Mouse (Mus musculus): Measurements from ENCODE around the gene Homer2. TPM values are rescaled to one million over a fixed set of nuclear protein-coding genes. Genes with fewer than 3 reads are reported as not detected.

Homer2 gene
- polyA plus RNA-seq, 1 experiment: 1.1 TPM

DNA sequence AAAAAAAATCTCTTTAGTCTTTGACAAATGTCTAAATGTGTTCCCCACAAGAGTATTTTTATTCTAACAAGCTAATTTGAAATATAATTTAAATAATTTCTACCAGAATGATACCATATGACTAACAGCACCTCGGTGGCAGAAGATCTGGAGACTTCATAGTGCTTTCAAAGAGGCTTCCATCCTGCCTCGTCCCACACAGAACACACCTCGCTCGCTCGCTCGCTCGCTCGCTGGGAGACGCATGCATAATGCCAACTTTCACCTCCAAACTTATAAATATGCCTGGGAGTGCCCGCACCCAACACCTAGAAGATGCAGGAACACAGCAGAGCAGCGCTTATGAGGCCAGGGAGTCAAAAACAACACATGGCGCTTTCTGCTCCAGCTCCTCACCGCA lies 9.0 kb downstream of the Homer2 start:
- Histone ChIP-seq H3K4me1 (ENCODE audit: control insufficient read depth, insufficient read depth, low read length) (no peaks in the 10 kb centered on the region), H3K4me3 (ENCODE audit: insufficient read depth, low read depth, low read length) (no peak overlapping the region), H3K27ac (ENCODE audit: insufficient read depth, low read depth, low read length) (no peak overlapping the region), H3K27me3 (replicated peaks; ENCODE audit: control insufficient read depth, insufficient read depth, low read length) (no peaks in the 10 kb centered on the region), H3K36me3 (ENCODE audit: control insufficient read depth, insufficient read depth, low read length) (no peaks in the 10 kb centered on the region)
- no peak for TF ChIP-seq POLR2A (IDR thresholded peaks at IDR 0.05; ENCODE audit: low read depth, low read length)
- no peak for TF ChIP-seq CTCF (conservative IDR thresholded peaks at IDR 0.05; ENCODE audit: insufficient read depth, insufficient read length, low read depth, low read length)
- no peak for DNase-seq
- 77% methylated on average over 13 of the region's 13 CpGs for WGBS

DNA sequence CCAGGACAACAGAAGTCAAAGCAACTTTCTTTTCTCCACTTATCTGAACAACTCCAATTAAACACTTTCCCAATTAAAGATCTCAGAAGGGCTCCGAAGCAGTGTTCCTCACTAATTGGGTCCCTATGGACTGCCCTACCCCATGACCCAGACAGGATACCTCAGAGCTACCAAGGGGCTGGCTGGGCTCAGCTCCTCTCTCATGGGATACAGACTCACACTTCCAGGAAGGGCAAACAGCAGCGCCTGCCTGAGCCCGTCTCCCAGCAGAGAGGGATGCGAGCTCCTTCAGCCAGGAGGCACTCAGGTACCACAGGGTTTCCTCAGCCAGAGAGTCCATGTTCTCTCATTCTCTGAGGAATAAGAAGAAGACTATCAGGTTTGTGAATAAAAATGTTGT lies 9.4 kb downstream of the Homer2 start:
- DNase-seq: no peak
- 82% methylated on average over 4 of the region's 4 CpGs for WGBS
- H3K27ac ChIP-seq (ENCODE audit: insufficient read depth, low read depth, low read length): no peak overlapping the region
- TF ChIP-seq CTCF (conservative IDR thresholded peaks at IDR 0.05; ENCODE audit: insufficient read depth, insufficient read length, low read depth, low read length) (no peak), POLR2A (IDR thresholded peaks at IDR 0.05; ENCODE audit: low read depth, low read length) (no peak)
- H3K27me3 ChIP-seq (replicated peaks; ENCODE audit: control insufficient read depth, insufficient read depth, low read length): no peaks in the 10 kb centered on the region
- no peaks in the 10 kb centered on the region for H3K4me1 ChIP-seq (ENCODE audit: control insufficient read depth, insufficient read depth, low read length)
- H3K4me3 ChIP-seq (ENCODE audit: insufficient read depth, low read depth, low read length): no peak overlapping the region
- no peaks in the 10 kb centered on the region for H3K36me3 ChIP-seq (ENCODE audit: control insufficient read depth, insufficient read depth, low read length)

GRCm38 (mm10) chr7:81695763-81696533 lies 11.4 kb downstream of the Homer2 start:
- no peak for DNase-seq
- TF ChIP-seq POLR2A (IDR thresholded peaks at IDR 0.05; ENCODE audit: low read depth, low read length) (no peak), CTCF (conservative IDR thresholded peaks at IDR 0.05; ENCODE audit: insufficient read depth, insufficient read length, low read depth, low read length) (no peak)
- Histone ChIP-seq H3K4me3 (ENCODE audit: insufficient read depth, low read depth, low read length) (no peak overlapping the region), H3K27ac (ENCODE audit: insufficient read depth, low read depth, low read length) (no peak overlapping the region), H3K36me3 (ENCODE audit: control insufficient read depth, insufficient read depth, low read length) (no peaks in the 10 kb centered on the region), H3K4me1 (ENCODE audit: control insufficient read depth, insufficient read depth, low read length) (no peaks in the 10 kb centered on the region), H3K27me3 (replicated peaks; ENCODE audit: control insufficient read depth, insufficient read depth, low read length) (no peaks in the 10 kb centered on the region)
- 50% methylated on average over 16 of the region's 16 CpGs for WGBS

- 87% methylated on average over 5 of the region's 5 CpGs for WGBS
- no peak for DNase-seq
- Histone ChIP-seq H3K36me3 (ENCODE audit: control insufficient read depth, insufficient read depth, low read length) (no peaks in the 10 kb centered on the region), H3K4me3 (ENCODE audit: insufficient read depth, low read depth, low read length) (no peak overlapping the region), H3K4me1 (ENCODE audit: control insufficient read depth, insufficient read depth, low read length) (no peaks in the 10 kb centered on the region), H3K27me3 (replicated peaks; ENCODE audit: control insufficient read depth, insufficient read depth, low read length) (no peaks in the 10 kb centered on the region), H3K27ac (ENCODE audit: insufficient read depth, low read depth, low read length) (no peak overlapping the region)
- no peak for TF ChIP-seq CTCF (conservative IDR thresholded peaks at IDR 0.05; ENCODE audit: insufficient read depth, insufficient read length, low read depth, low read length)
- TF ChIP-seq POLR2A (IDR thresholded peaks at IDR 0.05; ENCODE audit: low read depth, low read length): no peak
These were observed 16.3 kb downstream of the Homer2 start for GRCm38 (mm10) chr7:81691067-81691466.

- WGBS: 57% methylated on average over 8 of the region's 8 CpGs
- Histone ChIP-seq H3K36me3 (ENCODE audit: control insufficient read depth, insufficient read depth, low read length) (no peaks in the 10 kb centered on the region), H3K27ac (ENCODE audit: insufficient read depth, low read depth, low read length) (no peak overlapping the region), H3K27me3 (replicated peaks; ENCODE audit: control insufficient read depth, insufficient read depth, low read length) (no peaks in the 10 kb centered on the region), H3K4me1 (ENCODE audit: control insufficient read depth, insufficient read depth, low read length) (no peaks in the 10 kb centered on the region), H3K4me3 (ENCODE audit: insufficient read depth, low read depth, low read length) (no peak overlapping the region)
- TF ChIP-seq POLR2A (IDR thresholded peaks at IDR 0.05; ENCODE audit: low read depth, low read length): no peak
- no peak for TF ChIP-seq CTCF (conservative IDR thresholded peaks at IDR 0.05; ENCODE audit: insufficient read depth, insufficient read length, low read depth, low read length)
- no peak for DNase-seq
These were observed 18.1 kb downstream of the Homer2 start for GRCm38 (mm10) chr7:81689116-81689681.

DNA sequence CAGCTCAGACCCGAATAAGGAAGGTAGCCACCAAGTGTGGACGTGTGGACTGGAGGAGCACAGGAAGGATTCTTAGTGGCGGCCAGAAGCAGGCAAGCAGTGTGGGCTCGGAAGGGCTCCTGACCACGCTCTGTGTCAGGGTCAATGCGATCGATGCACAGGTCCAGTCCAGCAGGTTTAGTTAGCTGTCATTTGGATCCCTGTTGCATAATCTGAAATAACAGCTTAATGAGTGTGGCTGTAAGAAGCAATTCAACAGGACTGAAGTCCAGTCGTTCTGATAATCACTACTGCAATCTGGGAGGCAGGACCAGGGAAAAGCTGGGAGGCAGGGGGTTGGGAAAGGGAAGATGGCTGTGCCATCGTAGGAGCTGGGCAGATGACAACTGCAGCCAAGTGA lies 18.9 kb downstream of the Homer2 start:
- no peak for TF ChIP-seq CTCF (conservative IDR thresholded peaks at IDR 0.05; ENCODE audit: insufficient read depth, insufficient read length, low read depth, low read length)
- TF ChIP-seq POLR2A (IDR thresholded peaks at IDR 0.05; ENCODE audit: low read depth, low read length): no peak
- 77% methylated on average over 9 of the region's 9 CpGs for WGBS
- Histone ChIP-seq H3K27me3 (replicated peaks; ENCODE audit: control insufficient read depth, insufficient read depth, low read length) (no peaks in the 10 kb centered on the region), H3K4me1 (ENCODE audit: control insufficient read depth, insufficient read depth, low read length) (no peaks in the 10 kb centered on the region), H3K27ac (ENCODE audit: insufficient read depth, low read depth, low read length) (no peak overlapping the region), H3K4me3 (ENCODE audit: insufficient read depth, low read depth, low read length) (no peak overlapping the region), H3K36me3 (ENCODE audit: control insufficient read depth, insufficient read depth, low read length) (no peaks in the 10 kb centered on the region)
- no peak for DNase-seq

DNA sequence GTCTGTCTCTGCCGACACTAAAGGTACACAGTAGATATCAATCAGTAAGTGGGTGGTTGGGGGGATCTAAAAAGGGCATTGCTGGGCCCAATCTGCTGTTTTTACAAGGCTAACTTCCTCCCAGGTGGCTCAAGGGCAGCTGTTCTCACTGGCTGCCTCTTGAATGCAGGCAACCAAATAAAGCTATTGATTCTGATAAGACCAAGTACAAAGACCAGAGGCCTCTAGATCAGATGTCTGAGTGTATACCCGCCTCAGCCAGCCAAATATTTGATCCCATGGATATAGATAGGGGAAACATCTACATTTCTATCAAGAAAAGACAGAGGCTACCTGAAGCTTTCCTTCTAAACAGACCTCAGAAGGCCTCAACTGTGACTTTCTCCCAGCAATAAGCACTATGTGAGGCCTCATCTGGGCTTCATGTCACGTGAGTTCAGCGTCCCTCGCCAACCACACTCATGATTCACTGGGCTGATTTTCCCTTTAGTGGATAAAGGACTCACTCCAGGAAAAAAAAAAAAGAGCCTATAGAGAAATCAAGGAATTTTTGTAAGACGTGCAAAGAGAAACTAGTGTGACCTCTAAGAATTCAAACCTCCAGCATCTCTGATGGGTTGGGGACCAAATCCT lies 19.5 kb downstream of the Homer2 start:
- Histone ChIP-seq H3K4me1 (ENCODE audit: control insufficient read depth, insufficient read depth, low read length) (no peaks in the 10 kb centered on the region), H3K4me3 (ENCODE audit: insufficient read depth, low read depth, low read length) (no peak overlapping the region), H3K27ac (ENCODE audit: insufficient read depth, low read depth, low read length) (no peak overlapping the region), H3K36me3 (ENCODE audit: control insufficient read depth, insufficient read depth, low read length) (no peaks in the 10 kb centered on the region), H3K27me3 (replicated peaks; ENCODE audit: control insufficient read depth, insufficient read depth, low read length) (no peaks in the 10 kb centered on the region)
- no peak for TF ChIP-seq CTCF (conservative IDR thresholded peaks at IDR 0.05; ENCODE audit: insufficient read depth, insufficient read length, low read depth, low read length)
- TF ChIP-seq POLR2A (IDR thresholded peaks at IDR 0.05; ENCODE audit: low read depth, low read length): no peak
- WGBS: 89% methylated on average over 6 of the region's 6 CpGs
- no peak for DNase-seq

Measured in kidney, adult 2 months (tissue).